Mouse (Mus musculus): Measurements from ENCODE around the gene Asah2.

DNA sequence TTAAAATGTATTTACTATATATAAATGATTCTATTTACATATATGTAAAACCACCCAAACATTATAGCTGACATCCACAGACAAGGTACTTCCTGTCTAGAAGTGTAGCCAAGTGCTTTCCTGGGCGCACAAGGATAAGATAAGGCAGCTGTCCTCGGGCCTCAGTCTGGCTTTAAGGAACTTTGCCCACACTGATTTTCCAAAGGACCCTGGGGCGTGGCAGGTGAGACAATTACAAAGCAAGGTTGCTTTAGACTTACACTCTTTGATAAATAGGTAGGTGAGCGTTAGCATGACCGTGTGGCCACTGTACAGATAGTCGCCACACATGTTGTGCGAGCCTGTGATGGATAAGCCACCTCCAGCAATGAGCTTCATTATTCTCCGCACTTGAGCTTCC is 21.3 kb upstream of the Asah2 start:
- TF ChIP-seq CTCF (IDR thresholded peaks at IDR 0.05; ENCODE audit: borderline replicate concordance, insufficient read depth, low read length) (no peak), POLR2A (IDR thresholded peaks at IDR 0.05; ENCODE audit: low read depth, low read length) (no peak)

All from embryonic fibroblast, embryonic 13.5 days (primary cell).